Mouse (Mus musculus): ENCODE measurements at regions not wholly inside any gene's neighbourhood (a gene's known extent, or its start where the extent isn't known, plus 50 kb on each side); places are given as distances from the start of the nearest gene placed in this dataset.
A peak's percentile ranks its signal among the peaks of the same experiment; 100 is the strongest.

- no peak for DNase-seq
Measured at GRCm38 (mm10) chr2:30525295-30525694, 51.3 kb upstream of the Ier5l start.

DNA sequence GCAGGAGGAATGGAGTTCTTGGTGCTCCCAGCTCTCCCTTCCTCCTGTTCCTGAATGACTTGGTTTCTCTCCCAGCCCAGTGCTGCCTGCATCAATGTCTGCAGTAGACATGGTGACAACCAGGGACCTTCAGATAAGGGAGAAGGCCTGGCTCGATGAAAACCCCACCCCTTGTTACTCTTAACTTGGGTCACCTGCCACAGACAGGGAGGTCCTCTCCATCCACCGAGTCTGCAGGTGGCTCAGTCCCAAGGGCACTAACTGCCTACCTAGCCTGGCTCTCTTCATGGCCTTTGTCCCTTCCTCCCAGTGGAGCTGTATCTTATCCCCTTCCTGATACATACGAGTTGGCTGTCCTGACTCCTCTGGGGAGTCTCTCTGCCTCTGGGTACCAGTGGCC, 51.8 kb upstream of the Ier5l start:
- no peak for DNase-seq

- DNase-seq = peak in 1 of 2 experiments; percentile 9
Measured at GRCm38 (mm10) chr2:30527495-30527894, 53.5 kb upstream of the Ier5l start.

GRCm38 (mm10) chr2:30532948-30533347, 58.9 kb upstream of the Ier5l start:
- no peak for DNase-seq

DNA sequence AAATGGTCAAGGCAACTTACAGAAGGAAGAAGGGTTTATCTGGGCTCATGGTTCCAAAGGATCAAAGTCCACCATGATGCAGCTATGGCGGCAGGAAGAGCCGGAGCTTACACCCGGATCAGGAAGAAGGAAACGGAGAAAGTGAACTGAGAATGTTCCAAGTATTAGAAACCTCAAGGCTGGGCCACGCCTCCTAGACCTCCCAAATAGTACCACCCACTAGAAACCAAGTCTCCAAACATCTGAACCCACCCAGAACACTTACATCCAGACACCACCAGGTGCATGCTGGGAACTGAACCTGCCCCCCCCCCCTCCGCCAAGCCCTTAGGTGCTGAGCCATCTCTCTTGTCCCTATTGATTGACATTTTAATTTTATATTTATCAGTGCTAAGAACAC, 59.3 kb upstream of the Ier5l start:
- no peak for DNase-seq

DNA sequence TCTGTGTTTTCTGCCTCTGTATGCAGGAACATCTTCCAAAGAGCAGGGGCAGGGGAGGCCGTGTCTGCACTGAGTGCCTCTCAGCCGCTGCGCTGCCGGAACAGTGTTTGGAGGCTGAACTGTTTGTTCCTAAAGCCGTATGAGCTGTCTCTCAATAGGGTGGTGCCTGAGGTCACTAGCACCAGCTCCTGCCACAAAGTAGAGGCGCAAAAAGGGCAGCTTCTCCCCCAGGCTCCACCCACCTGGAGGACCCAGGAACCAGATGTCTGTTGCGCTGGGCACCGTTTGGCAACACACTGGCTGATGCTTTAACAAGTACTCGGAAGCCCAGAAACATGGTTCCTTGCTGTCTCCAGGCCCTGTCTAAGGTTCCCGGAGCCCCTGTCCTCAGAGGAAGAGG, 60.4 kb upstream of the Cstad start:
- no peak for DNase-seq

DNA sequence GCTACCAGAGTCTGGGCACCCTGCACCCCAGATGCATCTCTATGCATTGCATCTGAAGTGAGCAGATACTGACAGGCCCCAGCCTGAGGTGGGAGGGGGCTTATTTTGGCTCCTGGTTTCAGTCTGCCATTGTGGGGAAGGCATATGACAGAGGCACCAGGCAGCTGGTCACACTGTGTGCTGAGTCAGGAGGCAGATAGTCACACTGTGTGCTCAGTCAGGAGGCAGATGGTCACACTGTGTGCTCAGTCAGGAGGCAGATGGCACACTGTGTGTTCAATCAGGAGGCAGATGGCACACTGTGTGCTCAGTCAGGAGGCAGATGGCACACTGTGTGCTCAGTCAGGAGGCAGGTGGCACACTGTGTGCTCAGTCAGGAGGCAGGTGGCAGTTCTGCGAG, 55.5 kb upstream of the Cstad start:
- DNase-seq = no peak

DNA sequence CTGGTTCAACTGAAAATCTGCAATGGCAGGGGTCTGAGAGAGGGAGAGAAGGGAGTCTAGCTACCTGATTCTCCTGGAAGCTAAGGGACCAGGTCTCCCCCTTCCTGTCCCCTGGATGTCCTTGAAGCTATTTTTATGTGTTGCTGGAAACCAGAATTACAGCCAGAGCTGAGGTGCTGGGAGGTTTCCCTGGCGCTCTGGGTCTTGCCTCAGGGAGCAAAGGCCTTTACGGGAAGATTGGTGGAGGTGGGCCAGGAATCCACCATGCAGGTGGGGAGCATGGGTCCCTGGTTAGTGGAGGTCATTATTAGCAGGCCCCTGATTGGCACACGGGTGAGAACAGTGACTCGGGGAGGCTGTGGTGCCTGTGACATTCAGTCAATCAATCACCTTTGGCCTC, 53.3 kb upstream of the Cstad start:
- DNase-seq = no peak

- DNase-seq = peak; percentile 40 to 69
Measured at GRCm38 (mm10) chr2:30544782-30545435, 49.9 kb upstream of the Cstad start.
